Mouse (Mus musculus) C2C12 (cell line): ENCODE data around the gene Nfia. TPM values are rescaled to one million over a fixed set of nuclear protein-coding genes. Genes with fewer than 3 reads are reported as not detected.

Source experiments
- H3K27me3 ChIP-seq: one replicate; pipeline ENCODE4 v1.6.1; 2011; ENCODE audit not compliant: control insufficient read depth, insufficient read depth, insufficient read length
- H3K36me3 ChIP-seq: one replicate; pipeline ENCODE4 v1.6.1; 2011; ENCODE audit not compliant: control insufficient read depth, insufficient read depth
- H3K4me3 ChIP-seq: one replicate; pipeline ENCODE4 v1.5.1; 2011; ENCODE audit warnings: mild to moderate bottlenecking, control low read depth; ENCODE audit not compliant: poor library complexity, insufficient read depth, severe bottlenecking
- H3K79me2 ChIP-seq: one replicate; pipeline ENCODE4 v1.6.1; 2011; ENCODE audit not compliant: control insufficient read depth, insufficient read depth
- H3K79me3 ChIP-seq: one replicate; pipeline ENCODE4 v1.6.1; 2011; ENCODE audit warnings: low read depth, control low read depth
- H3ac ChIP-seq: one replicate; pipeline ENCODE3; 2011; ENCODE audit warnings: low read depth; ENCODE audit not compliant: control insufficient read depth, insufficient read length
- CEBPB ChIP-seq: IDR thresholded peaks from one replicate; pipeline ENCODE4 v1.6.1; 2011; ENCODE audit warnings: low read depth, mild to moderate bottlenecking, control low read depth, moderate library complexity
- CTCF ChIP-seq: IDR thresholded peaks from one replicate; pipeline ENCODE4 v1.5.1; 2011; ENCODE audit not compliant: control insufficient read depth, insufficient read depth, insufficient read length
- FOSL1 ChIP-seq: IDR thresholded peaks from one replicate; pipeline ENCODE4 v1.8.0; 2011; ENCODE audit warnings: mild to moderate bottlenecking, low read length; ENCODE audit not compliant: poor library complexity, insufficient read depth, severe bottlenecking
- MAX ChIP-seq: IDR thresholded peaks from one replicate; pipeline ENCODE4 v1.6.1; 2011; ENCODE audit warnings: mild to moderate bottlenecking, control low read depth
- MYOD1 ChIP-seq: IDR thresholded peaks from one replicate; pipeline ENCODE4 v1.6.1; 2011; ENCODE audit warnings: low read depth; ENCODE audit not compliant: control insufficient read depth, insufficient read length
- MYOG ChIP-seq: IDR thresholded peaks from one replicate; pipeline ENCODE4 v1.6.1; 2011; ENCODE audit not compliant: control insufficient read depth, insufficient read length; ENCODE audit errors: extremely low read depth
- USF1 ChIP-seq: IDR thresholded peaks from one replicate; pipeline ENCODE4 v1.6.1; 2011; ENCODE audit warnings: low read depth, mild to moderate bottlenecking, control low read depth, moderate library complexity
- polyA plus RNA-seq: library from polyadenylated mRNA; unstranded; fragments of >200 nt; fragmentation: generic; extraction: Trizol; gene quantifications from one replicate; pipeline ENCODE4 v1.2.1, GENCODE M21; 2012; ENCODE audit warnings: missing spikeins

The Nfia gene
- polyA plus RNA-seq, 1 experiment, result 0.33 TPM

- H3K27me3 ChIP-seq, result no peaks in the 10 kb centered on the region
- no peaks in the 10 kb centered on the region for H3K79me3 ChIP-seq
- no peaks in the 10 kb centered on the region for H3K36me3 ChIP-seq
- no peaks in the 10 kb centered on the region for H3K79me2 ChIP-seq
- TF ChIP-seq MYOG (no peak), CTCF (no peak), CEBPB (no peak), USF1 (no peak), MYOD1 (no peak), MAX (no peak), FOSL1 (no peak)
- no peak overlapping the region for H3K4me3 ChIP-seq
- H3ac ChIP-seq, result no peak overlapping the region
Observed at GRCm38 (mm10) chr4:97914348-97914747, 141.8 kb downstream of the Nfia start.

- Histone ChIP-seq H3K79me2 (no peaks in the 10 kb centered on the region), H3K27me3 (no peaks in the 10 kb centered on the region), H3K4me3 (no peak overlapping the region), H3K79me3 (no peaks in the 10 kb centered on the region), H3K36me3 (no peaks in the 10 kb centered on the region), H3ac (no peak overlapping the region)
- TF ChIP-seq MAX (no peak), CTCF (no peak)
Observed at GRCm38 (mm10) chr4:97914761-97915160, 142.2 kb downstream of the Nfia start.

- no peaks in the 10 kb centered on the region for H3K79me2 ChIP-seq
- no peak overlapping the region for H3K4me3 ChIP-seq
- H3K79me3 ChIP-seq, result no peaks in the 10 kb centered on the region
- H3ac ChIP-seq, result no peak overlapping the region
- TF ChIP-seq FOSL1, result no peak
- no peak for TF ChIP-seq CTCF
- no peak for TF ChIP-seq MYOD1
- no peak for TF ChIP-seq CEBPB
- no peak for TF ChIP-seq USF1
- no peak for TF ChIP-seq MAX
- no peak for TF ChIP-seq MYOG
- H3K27me3 ChIP-seq, result no peaks in the 10 kb centered on the region
- no peaks in the 10 kb centered on the region for H3K36me3 ChIP-seq
Observed at GRCm38 (mm10) chr4:97917568-97917967, 145.0 kb downstream of the Nfia start.

GRCm38 (mm10) chr4:97918675-97919074, 146.1 kb downstream of the Nfia start:
- no peaks in the 10 kb centered on the region for H3K79me2 ChIP-seq
- H3K36me3 ChIP-seq, result no peaks in the 10 kb centered on the region
- no peaks in the 10 kb centered on the region for H3K79me3 ChIP-seq
- TF ChIP-seq USF1 (no peak), MYOD1 (no peak), MAX (no peak), CEBPB (no peak), FOSL1 (no peak), CTCF (no peak), MYOG (no peak)
- no peak overlapping the region for H3ac ChIP-seq
- no peaks in the 10 kb centered on the region for H3K27me3 ChIP-seq
- H3K4me3 ChIP-seq, result no peak overlapping the region

DNA sequence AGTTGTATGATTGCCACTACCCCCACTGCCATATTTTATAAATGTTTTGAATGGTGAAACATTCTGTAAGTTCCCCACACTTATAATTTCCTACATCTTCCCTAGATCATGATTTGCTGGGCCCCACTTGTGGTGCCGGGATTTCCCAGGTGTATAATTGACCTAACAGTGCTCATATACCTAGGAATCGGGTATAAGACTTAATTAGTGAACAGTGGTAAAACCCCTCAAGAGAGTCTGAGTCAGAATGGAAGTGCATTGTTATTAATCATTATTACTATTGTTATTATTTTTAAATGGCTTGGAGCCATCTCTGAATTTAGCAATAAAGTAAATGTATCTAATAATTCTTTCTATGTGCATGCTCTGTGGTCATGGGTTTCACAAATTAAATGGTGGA, 147.2 kb downstream of the Nfia start:
- H3K36me3 ChIP-seq, result no peaks in the 10 kb centered on the region
- no peak overlapping the region for H3K4me3 ChIP-seq
- H3K79me2 ChIP-seq, result no peaks in the 10 kb centered on the region
- H3K79me3 ChIP-seq, result no peaks in the 10 kb centered on the region
- no peak overlapping the region for H3ac ChIP-seq
- no peak for TF ChIP-seq FOSL1
- TF ChIP-seq CTCF, result no peak
- TF ChIP-seq CEBPB, result no peak
- TF ChIP-seq MAX, result no peak
- no peak for TF ChIP-seq USF1
- TF ChIP-seq MYOG, result no peak
- no peak for TF ChIP-seq MYOD1
- H3K27me3 ChIP-seq, result no peaks in the 10 kb centered on the region

GRCm38 (mm10) chr4:97920287-97921079, 147.9 kb downstream of the Nfia start:
- Histone ChIP-seq H3K27me3 (no peaks in the 10 kb centered on the region), H3ac (no peak overlapping the region), H3K4me3 (no peak overlapping the region), H3K79me2 (no peaks in the 10 kb centered on the region), H3K36me3 (no peaks in the 10 kb centered on the region), H3K79me3 (no peaks in the 10 kb centered on the region)
- TF ChIP-seq CEBPB (no peak), MAX (no peak), USF1 (no peak), MYOD1 (no peak), CTCF (no peak)
